Mouse (Mus musculus): ENCODE measurements around the gene Dab2ip.

DNA sequence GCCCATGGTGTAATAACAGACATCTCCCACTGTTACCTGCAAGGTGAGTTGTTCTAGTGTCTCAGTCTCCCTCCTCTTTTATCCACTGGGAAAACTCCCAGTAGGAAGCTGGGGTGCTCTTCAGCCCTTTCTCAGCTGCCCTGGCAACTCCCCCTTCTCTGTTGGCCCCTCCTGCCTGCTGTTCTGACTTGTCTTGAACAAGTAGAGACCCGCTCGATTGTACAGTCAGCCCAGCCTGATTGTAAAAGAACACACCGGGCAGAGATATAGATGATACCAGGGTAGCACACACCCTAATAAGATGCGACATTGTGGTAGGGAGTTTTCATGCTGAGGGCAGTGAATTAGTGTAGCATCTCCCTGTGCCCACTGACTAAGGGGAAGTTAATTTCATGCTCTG, 111.2 kb downstream of the Dab2ip start:
- TF ChIP-seq CTCF (IDR thresholded peaks at IDR 0.05; ENCODE audit: low read depth) (no peak), EP300 (IDR thresholded peaks at IDR 0.05; ENCODE audit: low read depth) (no peak)
